Mouse (Mus musculus): ENCODE results near the gene Cstl1. TPM values are rescaled to one million over a fixed set of nuclear protein-coding genes. Genes with fewer than 3 reads are reported as not detected.

The Cstl1 gene
- polyA plus RNA-seq (2015; fragmentation: Nextera tagmentation; extraction: Ambion mirVana), result not detected in 2 replicates

DNA sequence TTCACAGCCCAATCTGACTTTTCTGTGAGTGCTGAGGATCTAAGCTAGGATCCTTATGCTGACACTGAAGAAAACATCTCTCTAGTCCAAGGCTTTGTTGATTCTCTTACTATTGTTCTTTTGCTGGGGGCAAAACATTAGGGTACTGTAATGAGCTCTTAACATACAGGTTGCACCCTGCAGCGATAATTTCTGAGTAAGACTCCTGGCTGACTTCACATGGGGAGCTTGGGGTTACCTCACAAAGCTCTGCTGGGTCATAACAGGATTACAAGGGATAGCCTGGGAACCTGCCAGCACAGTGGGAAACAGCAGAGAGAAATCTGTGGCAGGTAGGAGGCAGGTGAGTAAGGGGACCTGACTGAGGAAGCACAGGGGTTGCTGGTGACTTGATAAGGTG, at the start of gene Cstl1:
Gene Cstl1, plus strand, starts transcription at position 301 of the 400 bp plus-strand sequence.
- no peak within 1 kb of the TSS for H3K4me3 ChIP-seq (replicated peaks)
- no peak within 1 kb of the TSS for H3K27ac ChIP-seq
- no peak for ATAC-seq (ENCODE audit: insufficient read depth, low FRiP score, low read depth)
- H3K4me2 ChIP-seq, result no peak within 1 kb of the TSS
- no peak within 1 kb of the TSS for H3K9ac ChIP-seq
- no peaks in the 10 kb centered on the region for H3K4me1 ChIP-seq
- H3K9me3 ChIP-seq, result no peaks in the 10 kb centered on the region
- 78% methylated on average over 1 of the region's 1 CpGs for WGBS
- no peaks in the 10 kb centered on the region for H3K27me3 ChIP-seq (replicated peaks)
- H3K36me3 ChIP-seq, result no peaks in the 10 kb centered on the region

DNA sequence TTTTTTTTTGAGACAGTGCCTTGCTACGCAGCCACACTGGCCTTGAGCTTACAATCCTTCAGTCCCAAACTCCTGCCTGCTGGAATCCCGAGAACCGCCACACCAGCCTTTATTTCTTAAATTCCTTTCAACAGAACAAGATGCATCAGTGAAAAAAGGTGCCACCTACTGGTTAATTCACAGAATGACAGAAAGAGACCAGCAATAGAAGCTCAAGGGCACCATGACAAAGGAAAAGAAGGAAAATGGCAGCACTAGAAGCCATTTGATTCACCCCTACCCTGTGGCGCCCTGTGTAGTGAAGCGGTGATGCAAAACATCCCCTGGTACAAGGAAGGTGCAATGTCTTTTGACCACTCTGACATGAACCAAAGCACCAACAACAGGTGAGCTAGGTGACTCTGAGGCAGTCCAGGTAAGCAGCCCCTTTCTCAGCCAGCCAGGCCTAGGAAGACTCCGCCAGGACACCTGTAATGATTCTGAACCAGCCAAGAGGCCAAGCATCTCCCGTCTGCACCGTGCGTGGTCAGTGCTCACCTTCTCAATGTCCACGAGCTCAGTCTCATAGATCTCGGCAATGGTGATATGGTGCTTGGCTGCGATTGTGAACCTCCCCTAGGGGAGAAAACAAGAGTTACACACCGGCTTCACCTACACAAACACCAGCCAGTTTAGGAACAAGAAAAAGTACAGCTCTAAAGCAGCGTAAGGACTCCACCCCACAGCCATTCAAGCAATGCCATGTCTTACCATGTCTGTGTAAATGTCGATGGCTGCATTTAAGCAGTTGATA, 43.6 kb upstream of the Cstl1 start:
- no peak overlapping the region for H3K4me2 ChIP-seq
- H3K27ac ChIP-seq, result no peak overlapping the region
- no peaks in the 10 kb centered on the region for H3K27me3 ChIP-seq (replicated peaks)
- H3K9me3 ChIP-seq, result no peaks in the 10 kb centered on the region
- no peak for ATAC-seq (ENCODE audit: insufficient read depth, low FRiP score, low read depth)
- no peak overlapping the region for H3K4me3 ChIP-seq (replicated peaks)
- no peaks in the 10 kb centered on the region for H3K36me3 ChIP-seq
- H3K9ac ChIP-seq, result no peak overlapping the region
- WGBS, result 81% methylated on average over 15 of the region's 15 CpGs
- no peaks in the 10 kb centered on the region for H3K4me1 ChIP-seq

DNA sequence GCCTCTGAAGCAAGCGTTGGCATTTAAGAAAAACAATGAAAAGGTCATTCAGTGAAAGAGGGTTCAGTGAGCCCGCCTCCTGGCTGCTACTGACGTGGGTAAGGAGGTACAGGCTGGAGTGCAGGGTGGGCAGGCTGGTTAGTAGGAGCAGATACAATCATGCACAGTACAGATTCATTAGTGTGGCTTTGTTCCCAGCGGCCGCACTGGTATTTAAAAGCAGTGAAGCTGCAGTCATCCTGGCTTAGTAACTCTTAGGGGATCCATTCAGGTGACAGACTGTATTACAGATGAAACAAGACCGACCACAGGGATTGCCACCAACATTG, 43.0 kb upstream of the Cstl1 start:
- Histone ChIP-seq H3K9me3 (no peaks in the 10 kb centered on the region), H3K27me3 (replicated peaks) (no peaks in the 10 kb centered on the region), H3K36me3 (no peaks in the 10 kb centered on the region), H3K4me3 (replicated peaks) (no peak overlapping the region), H3K4me2 (no peak overlapping the region), H3K4me1 (no peaks in the 10 kb centered on the region), H3K9ac (no peak overlapping the region), H3K27ac (no peak overlapping the region)
- no peak for ATAC-seq (ENCODE audit: insufficient read depth, low FRiP score, low read depth)
- 77% methylated on average over 6 of the region's 6 CpGs for WGBS

DNA sequence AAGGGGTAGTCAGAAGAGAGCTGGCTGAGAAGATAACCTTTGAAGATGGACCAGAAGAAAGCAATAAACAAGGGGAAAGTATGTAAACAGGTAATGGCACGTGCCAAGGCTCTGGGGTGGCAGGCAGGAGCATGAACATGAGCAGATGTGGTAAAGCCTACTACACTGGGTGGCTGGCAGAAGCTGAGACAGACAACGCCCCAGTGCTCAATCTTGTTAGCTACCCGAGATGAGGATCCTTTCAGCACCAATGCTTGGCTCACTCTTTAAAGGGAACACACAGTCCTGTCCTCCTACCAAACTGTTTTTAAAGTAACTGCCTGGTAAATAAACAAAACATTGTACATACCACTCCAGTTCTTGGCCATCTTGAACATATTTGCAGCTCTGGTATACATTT, 37.8 kb upstream of the Cstl1 start:
- no peak for ATAC-seq (ENCODE audit: insufficient read depth, low FRiP score, low read depth)

DNA sequence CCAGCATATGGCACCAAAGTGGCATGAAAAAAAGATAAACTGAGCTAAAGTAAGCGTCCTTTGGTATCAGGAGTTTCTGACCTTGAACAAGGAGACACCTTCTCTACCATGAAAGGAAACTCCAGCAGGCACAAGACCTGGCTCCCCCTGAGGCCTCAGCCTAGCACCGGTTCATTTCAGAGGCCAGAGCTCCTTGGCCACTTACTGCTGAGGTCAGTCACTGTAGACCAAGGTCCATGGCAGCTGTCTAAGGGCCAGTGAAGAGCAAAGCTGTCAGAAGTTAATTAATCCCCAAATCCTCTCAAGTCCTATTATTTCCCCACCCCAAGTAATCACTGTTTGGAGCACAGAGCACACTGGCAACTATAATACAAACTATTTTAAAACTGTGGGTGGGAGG, 33.1 kb upstream of the Cstl1 start:
- Histone ChIP-seq H3K9me3 (no peaks in the 10 kb centered on the region), H3K27ac (no peak overlapping the region), H3K4me1 (no peaks in the 10 kb centered on the region), H3K4me3 (replicated peaks) (no peak overlapping the region), H3K9ac (no peak overlapping the region), H3K27me3 (replicated peaks) (no peaks in the 10 kb centered on the region), H3K36me3 (no peaks in the 10 kb centered on the region), H3K4me2 (no peak overlapping the region)
- WGBS, result 63% methylated on average over 2 of the region's 2 CpGs
- no peak for ATAC-seq (ENCODE audit: insufficient read depth, low FRiP score, low read depth)

More for the DNA sequence above, 37.8 kb upstream of the Cstl1 start:
- WGBS, result 84% methylated on average over 3 of the region's 3 CpGs
- Histone ChIP-seq H3K27ac (no peak overlapping the region), H3K36me3 (no peaks in the 10 kb centered on the region), H3K4me1 (no peaks in the 10 kb centered on the region), H3K9me3 (no peaks in the 10 kb centered on the region), H3K27me3 (replicated peaks) (no peaks in the 10 kb centered on the region), H3K9ac (no peak overlapping the region), H3K4me3 (replicated peaks) (no peak overlapping the region), H3K4me2 (no peak overlapping the region)

DNA sequence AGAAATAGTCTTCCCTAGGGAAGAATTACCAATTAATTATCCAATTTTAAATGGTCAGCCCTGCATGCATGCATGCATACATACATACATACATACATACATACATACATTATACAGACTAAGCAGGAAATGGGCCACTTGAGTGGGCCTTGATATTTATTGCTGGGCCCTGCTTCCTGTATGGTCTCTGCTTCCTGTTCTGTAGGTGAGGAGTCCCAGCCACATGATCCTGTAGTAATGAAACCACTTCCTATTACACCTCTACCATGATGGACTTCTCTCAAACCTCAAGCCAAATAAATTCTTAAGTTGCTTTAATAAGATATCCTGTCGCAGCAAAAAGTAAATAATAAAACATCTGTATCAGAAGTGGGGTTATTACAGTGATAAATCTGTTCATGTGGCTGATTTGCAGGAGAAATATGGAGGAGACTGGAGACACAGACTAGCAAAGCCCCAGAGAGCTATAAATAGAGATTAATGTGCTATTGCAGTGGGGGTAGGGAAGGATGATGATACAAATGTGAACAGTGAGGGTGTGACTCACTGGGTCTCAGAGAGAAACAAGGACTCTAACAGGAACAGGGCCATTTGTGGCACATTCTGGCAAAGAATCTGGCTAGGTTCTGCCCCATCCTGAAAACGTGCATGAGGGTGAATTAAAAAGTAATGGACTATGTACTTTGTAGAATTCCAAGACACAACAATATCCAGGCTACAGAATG, 30.7 kb upstream of the Cstl1 start:
- no peak for ATAC-seq (ENCODE audit: insufficient read depth, low FRiP score, low read depth)
- WGBS, result 52% methylated on average over 2 of the region's 2 CpGs
- Histone ChIP-seq H3K27ac (no peak overlapping the region), H3K27me3 (replicated peaks) (no peaks in the 10 kb centered on the region), H3K9me3 (no peaks in the 10 kb centered on the region), H3K4me1 (no peaks in the 10 kb centered on the region), H3K9ac (no peak overlapping the region), H3K4me3 (replicated peaks) (no peak overlapping the region), H3K36me3 (no peaks in the 10 kb centered on the region), H3K4me2 (no peak overlapping the region)

DNA sequence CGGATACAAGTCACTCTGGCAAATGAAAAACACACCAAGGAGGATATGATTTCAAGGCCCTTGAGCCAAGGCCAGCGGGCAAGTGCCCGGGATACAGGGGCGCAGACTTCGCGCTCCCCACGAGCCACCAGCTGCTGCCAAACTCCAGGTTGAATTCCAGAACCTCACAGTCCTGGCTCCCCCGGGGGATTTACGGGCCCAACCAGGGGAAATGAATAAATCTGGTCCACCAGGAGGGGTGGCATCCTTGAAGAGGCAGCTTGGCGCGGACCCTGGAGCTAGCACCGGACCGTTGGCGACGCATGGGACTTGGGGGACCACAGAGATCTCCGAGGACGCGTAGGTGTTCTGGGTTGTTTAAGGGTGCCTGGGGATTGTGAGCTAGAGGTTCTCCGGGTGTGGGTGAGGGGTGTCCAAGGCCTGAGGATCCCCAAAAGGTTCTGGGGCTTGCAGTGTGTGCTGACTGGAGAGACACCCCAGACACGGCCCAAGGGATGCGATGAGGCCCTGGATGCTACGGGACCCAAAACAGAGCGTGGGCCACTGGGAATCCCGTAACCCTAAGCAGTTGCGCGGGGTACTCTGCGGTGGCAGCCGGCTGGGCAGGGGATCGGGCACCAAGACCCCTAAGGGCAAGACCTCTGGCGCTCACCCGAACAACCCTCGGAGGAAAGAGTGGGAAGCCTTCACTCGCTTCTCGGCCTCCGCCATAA, 18.4 kb upstream of the Cstl1 start:
- Histone ChIP-seq H3K4me2 (peak overlapping the region; percentile 92), H3K4me3 (replicated peaks) (peak overlapping the region; percentile 80), H3K27ac (no peak overlapping the region), H3K9me3 (no peaks in the 10 kb centered on the region), H3K27me3 (replicated peaks) (no peaks in the 10 kb centered on the region), H3K9ac (peak overlapping the region; percentile 81), H3K4me1 (no peaks in the 10 kb centered on the region), H3K36me3 (no peaks in the 10 kb centered on the region)
- peak; percentile 42 for ATAC-seq (ENCODE audit: insufficient read depth, low FRiP score, low read depth)
- 1% methylated on average over 35 of the region's 35 CpGs for WGBS

DNA sequence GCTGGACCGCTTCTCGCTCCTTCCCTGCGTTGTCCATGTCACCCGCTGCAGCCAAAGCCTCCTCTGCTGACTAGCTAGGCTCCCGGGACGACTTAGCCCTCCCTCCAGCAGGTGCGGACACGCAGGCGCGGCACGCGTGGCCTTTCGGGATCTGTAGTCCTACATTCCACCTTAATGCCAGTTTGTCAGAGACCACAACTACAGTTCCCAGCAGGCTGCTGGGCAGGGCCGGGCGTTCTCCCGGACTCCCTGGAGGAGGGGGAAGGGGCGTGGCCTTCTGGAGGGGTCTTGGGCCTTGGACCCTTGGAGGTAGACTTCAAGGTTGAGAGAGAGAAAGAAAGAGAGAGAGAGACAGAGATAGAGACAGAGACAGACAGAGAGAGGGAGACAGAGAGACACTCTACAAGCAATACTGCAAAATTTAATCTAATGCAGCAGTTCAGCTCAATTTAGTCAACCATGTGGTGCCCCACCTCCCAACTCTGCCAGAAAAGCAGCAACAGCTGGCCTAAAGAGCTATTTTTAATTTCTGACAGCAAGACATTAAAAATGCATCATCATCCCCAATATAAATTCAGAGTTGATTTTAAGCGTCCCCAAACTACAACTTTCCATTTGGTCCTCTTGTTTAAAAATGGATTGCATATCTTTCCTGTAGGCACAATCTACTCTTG, 17.7 kb upstream of the Cstl1 start, which contains the start of gene Napb:
Gene Napb, minus strand, starts transcription at position 141 of the 674 bp plus-strand sequence.
- WGBS, result 3% methylated on average over 18 of the region's 18 CpGs
- Histone ChIP-seq H3K9ac (peak within 1 kb of the TSS; percentile 81), H3K27me3 (replicated peaks) (no peaks in the 10 kb centered on the region), H3K4me1 (no peaks in the 10 kb centered on the region), H3K9me3 (no peaks in the 10 kb centered on the region), H3K36me3 (no peaks in the 10 kb centered on the region), H3K27ac (no peak within 1 kb of the TSS), H3K4me2 (peak within 1 kb of the TSS; percentile 92), H3K4me3 (replicated peaks) (peak within 1 kb of the TSS; percentile 80)
- ATAC-seq (ENCODE audit: insufficient read depth, low FRiP score, low read depth), result peak; percentile 100

DNA sequence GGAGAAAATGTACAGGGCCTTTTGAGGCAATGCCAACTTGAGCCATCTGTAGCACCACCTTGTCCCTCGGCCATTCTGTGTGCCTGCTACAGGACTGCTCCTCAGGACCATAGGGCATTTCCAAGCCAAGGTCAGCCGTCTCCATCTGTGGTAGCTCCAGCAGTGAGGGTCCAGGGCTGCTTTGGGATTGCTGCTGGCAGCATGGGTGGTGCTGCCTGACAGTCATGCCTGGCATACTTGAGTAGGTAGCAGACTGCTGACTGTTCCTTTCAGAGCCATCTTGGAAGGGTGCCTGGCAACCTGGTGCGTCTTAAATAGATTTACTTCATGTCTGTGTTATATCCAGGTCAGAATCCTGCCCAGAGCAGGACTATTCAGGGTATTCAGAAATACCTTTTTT, 7.2 kb upstream of the Cstl1 start:
- ATAC-seq (ENCODE audit: insufficient read depth, low FRiP score, low read depth), result no peak
- Histone ChIP-seq H3K4me2 (no peak overlapping the region), H3K27me3 (replicated peaks) (no peaks in the 10 kb centered on the region), H3K27ac (no peak overlapping the region), H3K4me1 (no peaks in the 10 kb centered on the region), H3K9ac (no peak overlapping the region), H3K9me3 (no peaks in the 10 kb centered on the region), H3K4me3 (replicated peaks) (no peak overlapping the region), H3K36me3 (no peaks in the 10 kb centered on the region)
- WGBS, result 63% methylated on average over 3 of the region's 3 CpGs

DNA sequence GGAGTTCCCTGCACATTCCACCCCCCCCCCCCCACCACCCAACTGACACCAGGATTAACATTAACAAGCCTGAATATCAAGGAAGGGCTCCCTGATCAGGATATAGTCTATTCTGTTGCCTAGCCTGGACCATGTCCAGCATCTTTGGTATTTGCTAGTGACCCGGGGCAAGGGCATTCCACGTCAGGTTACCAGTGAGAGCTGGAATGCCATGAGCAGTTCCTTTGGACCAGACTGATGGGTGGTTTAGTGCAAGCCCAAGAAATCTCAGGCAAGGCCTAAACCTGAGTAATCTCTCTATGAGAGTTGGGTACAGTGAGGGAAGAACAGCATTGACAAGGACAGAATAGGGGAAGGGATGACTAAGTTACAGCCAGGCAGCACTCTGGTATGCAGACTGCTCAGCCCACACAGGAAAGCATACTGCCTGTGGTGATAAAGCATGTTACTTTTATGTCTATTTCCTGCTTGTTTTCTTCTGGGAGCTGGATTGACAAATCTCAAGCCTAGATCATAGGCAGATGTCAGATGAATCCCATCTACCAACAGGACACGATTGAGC, 6.2 kb upstream of the Cstl1 start:
- 75% methylated on average over 3 of the region's 3 CpGs for WGBS
- H3K27ac ChIP-seq, result no peak overlapping the region
- H3K27me3 ChIP-seq (replicated peaks), result no peaks in the 10 kb centered on the region
- no peak overlapping the region for H3K4me3 ChIP-seq (replicated peaks)
- H3K9me3 ChIP-seq, result no peaks in the 10 kb centered on the region
- no peak overlapping the region for H3K4me2 ChIP-seq
- no peak for ATAC-seq (ENCODE audit: insufficient read depth, low FRiP score, low read depth)
- no peak overlapping the region for H3K9ac ChIP-seq
- H3K36me3 ChIP-seq, result no peaks in the 10 kb centered on the region
- no peaks in the 10 kb centered on the region for H3K4me1 ChIP-seq

All from stomach, embryonic 15.5 days (tissue).